Mouse (Mus musculus): ENCODE data around the gene Itprid2. TPM values are rescaled to one million over a fixed set of nuclear protein-coding genes. Genes with fewer than 3 reads are reported as not detected.
"Not testable (repeated sequence)": the region's sequence is repeated elsewhere in the genome, so short reads cannot be mapped to it uniquely, and the experiment has no call there.

Itprid2 gene
- 4.7 and 4.9 TPM in 2 replicates for polyA plus RNA-seq (2015; fragmentation: Nextera tagmentation; extraction: Ambion mirVana)

GRCm38 (mm10) chr2:79634528-79635400, at the start of gene Itprid2:
Gene Itprid2, plus strand, starts transcription at chr2:79635352.
- peak; percentile 98 for DNase-seq (ENCODE audit: low spot score)

DNA sequence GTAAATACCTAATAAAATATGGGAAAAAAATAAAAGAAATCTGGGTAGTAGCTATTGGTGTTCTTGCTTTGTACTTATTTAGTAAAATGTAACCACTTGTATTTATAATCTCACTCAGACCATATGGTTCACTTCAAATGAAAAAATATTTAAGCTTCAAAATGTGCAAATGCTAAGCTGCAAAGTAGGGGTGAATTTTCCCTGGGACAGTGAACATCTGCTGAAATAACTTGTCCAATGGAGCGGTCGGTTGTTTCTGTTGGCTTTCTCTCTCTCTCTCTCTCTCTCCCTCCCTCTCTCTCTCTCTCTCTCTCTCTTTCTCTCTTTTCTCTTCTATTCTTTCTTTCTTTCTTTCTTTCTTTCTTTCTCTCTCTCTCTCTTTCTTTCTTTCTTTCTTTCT, 39.0 kb upstream of the Itprid2 start:
- no peak for DNase-seq (ENCODE audit: low spot score)

GRCm38 (mm10) chr2:79597090-79597489, 38.1 kb upstream of the Itprid2 start:
- DNase-seq (ENCODE audit: low spot score) = no peak

GRCm38 (mm10) chr2:79601109-79601508, 34.0 kb upstream of the Itprid2 start:
- DNase-seq (ENCODE audit: low spot score) = not testable (repeated sequence)

DNA sequence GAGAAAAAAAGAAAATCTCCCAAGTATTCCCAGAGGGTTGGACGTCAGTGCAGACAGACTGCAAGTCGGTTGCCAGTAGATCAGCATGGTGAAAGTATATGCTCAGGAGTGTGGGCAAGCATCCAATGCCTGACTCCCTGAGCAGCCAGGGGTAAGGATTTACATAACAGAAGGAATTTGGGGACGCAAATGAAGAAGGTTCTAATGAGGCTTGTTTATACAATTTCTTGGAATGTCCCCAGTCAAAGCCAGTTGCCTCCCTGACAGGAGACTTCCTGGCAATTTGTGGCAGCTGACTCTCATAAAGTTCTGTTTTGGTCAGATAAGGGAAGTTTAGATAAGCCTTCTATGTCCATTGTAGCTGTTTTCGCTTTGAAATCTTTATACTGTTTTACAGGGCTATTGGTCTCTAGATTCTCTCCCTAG, 33.4 kb upstream of the Itprid2 start:
- no peak for DNase-seq (ENCODE audit: low spot score)

DNA sequence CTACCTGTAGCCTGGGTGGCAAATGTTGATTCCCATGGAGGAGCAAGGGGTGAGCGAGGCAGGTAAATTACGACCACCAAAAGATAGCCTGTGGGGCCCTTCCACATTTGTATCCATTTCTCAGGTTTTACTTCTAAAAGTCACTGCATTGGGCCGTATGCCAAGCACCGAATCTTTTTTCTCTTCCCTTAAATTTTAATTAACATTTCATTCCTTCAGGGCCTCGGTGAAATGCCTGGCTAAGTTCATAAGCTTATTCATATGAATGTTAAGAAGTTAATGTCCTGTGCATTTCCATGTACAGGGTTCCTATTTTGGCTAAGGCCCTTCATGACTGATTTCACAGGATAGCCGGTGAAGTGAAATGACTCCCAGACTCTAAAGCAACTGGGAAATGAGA, 32.8 kb upstream of the Itprid2 start:
- no peak for DNase-seq (ENCODE audit: low spot score)

- DNase-seq (ENCODE audit: low spot score) = no peak
Measured at GRCm38 (mm10) chr2:79603363-79603762, 31.8 kb upstream of the Itprid2 start.

DNA sequence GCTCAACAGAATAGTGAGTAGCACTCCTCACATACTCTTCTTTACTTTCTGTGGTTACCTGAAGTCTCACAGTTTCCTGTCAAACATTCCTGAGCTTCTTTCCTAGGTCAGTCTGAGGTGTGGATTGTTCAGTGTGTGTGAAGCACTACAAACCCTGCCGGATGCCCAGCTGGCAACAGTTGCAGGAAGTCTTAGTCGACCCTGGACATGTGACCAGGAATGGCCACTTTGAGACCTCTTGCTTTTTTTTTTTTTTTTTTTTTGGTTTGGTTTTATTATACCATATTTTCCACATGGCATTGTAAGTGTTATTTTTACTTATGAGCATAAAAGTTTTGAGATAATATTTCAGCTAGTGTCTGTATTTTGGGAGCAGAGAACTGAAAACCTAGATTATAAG, 29.1 kb upstream of the Itprid2 start:
- no peak for DNase-seq (ENCODE audit: low spot score)

GRCm38 (mm10) chr2:79607181-79607580, 28.0 kb upstream of the Itprid2 start:
- DNase-seq (ENCODE audit: low spot score) = no peak

GRCm38 (mm10) chr2:79608301-79609074, 26.7 kb upstream of the Itprid2 start:
- DNase-seq (ENCODE audit: low spot score) = no peak

DNA sequence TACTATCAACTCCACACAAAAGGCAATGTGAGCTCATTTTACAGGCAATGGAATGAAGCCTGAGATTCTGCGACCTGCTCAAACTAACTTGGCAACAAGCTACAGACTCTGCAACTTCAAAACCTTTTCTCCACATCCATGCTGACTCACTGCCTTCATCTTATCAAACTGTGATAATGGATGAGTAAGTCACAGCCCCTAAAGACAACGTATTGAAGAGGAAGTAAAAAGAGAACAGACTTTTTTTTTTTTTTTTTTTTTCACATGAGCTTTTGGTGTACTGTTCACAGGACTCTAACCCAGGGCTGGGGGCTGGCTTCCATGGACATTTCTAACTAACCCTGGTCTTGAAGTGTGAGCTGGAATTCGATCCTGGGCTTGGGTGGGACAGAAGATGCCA, 24.3 kb upstream of the Itprid2 start:
- DNase-seq (ENCODE audit: low spot score) = no peak

DNA sequence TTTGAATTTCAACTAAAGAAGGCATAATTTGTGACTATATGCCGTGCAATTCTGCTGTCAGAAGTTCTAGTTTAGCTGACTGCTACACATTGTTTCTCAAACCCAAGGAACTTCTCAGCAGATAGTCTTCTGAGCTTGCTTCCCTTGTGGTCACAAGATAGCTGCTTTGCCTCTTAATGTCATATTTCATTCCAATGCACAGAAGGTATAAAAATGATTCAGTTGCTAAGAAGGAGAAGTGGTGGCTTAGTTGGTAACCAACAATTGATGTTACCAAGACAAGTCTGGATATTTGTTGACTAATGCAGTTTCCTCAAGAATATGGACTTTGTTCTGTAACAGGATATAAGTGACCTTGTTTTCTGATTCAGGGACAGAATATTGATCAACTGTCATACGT, 17.0 kb upstream of the Itprid2 start:
- no peak for DNase-seq (ENCODE audit: low spot score)

DNA sequence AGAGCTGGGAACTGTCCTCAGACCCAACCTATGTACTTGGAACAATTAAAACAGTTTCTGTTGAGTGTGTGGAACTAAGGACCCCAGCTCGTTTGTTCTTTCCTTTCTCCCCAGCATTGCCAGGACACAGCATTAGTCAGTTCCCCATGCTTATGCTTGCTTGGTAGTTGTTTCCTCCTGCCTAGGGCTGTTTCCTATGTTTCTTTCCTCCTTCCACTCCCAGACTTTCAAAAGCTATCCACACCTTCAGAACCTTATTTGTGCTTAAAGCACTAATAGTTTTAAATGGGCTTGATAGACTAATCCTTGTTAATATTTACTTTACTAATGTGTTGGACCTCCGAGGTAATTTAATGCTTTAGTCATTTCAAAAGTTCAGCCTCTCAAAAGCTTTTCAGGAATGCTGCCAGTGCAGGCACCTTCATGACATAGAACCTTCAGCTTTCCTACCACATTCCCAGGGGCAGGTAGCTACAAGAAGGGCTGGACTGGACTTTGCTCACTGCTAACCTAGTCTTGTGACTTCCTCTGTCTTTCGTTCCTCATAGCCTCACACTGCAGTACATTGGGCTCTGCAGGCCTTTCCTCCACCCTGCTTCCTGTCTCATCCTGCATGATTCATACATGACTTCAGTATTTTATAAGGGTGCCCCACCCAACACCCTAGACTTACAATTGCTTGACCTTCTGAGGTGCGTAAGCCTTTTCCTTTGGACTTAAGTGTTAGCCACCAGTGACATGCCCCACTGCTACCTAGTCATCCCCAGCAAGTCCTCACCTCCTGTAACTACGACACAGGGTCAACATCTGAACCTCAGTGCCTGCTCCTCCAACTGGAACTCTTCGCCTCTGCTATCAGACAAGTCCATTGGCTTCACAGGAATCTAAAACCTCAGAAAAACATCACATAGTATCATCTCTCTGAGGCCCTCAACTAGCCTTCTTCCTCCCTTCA, 16.3 kb upstream of the Itprid2 start:
- no peak for DNase-seq (ENCODE audit: low spot score)

- no peak for DNase-seq (ENCODE audit: low spot score)
Measured at GRCm38 (mm10) chr2:79623256-79623655, 11.9 kb upstream of the Itprid2 start.

DNA sequence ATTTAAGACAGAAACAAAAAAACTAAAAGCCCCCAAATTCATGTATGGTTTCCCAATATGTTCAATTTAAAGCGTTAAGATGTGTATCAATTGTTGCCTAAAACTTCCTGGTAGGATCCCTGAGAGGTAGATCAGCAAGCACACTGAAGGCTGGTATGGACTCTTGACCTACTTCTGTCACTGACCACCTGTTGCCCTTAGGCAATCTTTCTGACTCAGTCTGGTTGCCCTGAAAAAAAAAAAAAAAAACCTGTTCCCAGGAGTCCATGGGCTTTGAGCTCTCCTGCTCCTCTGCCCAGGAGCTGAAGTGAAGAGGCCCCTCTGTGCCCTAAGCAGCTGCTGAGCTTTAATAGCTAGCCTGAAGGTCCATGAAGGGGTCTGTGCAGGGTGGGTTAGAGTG, 7.5 kb upstream of the Itprid2 start:
- DNase-seq (ENCODE audit: low spot score) = no peak

DNA sequence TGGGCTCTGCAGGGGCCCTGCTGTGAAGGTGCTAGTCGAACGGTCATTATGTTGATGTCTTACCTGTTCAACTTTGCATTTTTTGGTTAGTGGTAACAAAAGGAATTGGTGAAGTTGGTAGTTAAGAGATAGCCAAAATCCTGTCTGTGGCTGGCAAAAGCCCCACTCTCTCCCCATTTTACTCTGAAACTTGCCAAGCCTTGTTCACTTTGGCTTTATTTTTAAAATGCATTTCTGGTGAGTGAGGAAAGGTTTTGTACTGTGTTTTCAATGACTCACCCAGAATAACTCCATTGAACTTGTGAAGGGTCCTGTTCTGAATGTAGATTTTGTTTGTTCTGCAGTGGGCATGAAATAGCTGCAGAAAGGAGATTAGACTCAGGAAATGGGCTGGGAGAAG, 4.9 kb upstream of the Itprid2 start:
- no peak for DNase-seq (ENCODE audit: low spot score)

DNA sequence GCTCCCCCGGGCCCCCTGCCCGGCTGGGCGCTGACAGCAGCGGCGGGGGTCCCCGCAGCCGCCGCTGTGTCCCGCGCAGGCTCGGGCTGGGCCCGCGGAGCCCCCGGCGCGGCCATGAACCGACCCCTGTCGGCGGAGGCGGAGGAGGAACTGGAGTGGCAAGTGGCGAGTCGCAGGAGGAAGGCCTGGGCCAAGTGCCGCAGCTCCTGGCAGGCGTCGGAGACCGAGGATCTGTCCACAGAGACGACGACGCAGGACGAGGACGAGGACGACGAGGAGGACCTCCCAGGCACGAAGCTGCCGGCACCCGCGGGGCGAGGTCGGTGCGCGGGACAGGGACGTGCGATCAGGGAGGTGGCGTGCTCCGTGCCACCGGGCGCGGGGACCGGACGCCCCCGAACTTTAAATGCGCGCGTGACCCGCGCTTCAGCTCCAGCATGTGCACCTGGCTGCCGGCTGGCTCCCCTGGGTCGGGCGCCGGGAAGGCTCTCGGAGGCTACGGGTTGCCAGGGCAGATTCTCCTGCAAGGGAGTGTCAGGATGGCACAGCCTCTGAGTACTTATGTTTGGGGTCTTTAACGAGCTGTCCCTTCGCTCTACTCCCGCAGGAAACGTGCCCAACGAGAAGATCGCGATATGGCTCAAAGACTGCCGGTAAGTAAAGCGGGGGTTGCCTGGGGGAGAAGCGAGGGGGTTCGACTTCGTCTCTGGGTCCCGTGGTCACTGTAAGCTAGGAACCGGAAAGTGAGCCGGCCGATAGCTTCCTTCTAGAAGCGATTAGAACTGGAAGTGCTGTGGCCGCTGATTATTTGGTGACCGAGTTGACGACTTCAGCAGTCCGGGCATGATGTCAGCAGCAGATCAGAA, 507 bp downstream of the Itprid2 start:
- DNase-seq (ENCODE audit: low spot score) = no peak

DNA sequence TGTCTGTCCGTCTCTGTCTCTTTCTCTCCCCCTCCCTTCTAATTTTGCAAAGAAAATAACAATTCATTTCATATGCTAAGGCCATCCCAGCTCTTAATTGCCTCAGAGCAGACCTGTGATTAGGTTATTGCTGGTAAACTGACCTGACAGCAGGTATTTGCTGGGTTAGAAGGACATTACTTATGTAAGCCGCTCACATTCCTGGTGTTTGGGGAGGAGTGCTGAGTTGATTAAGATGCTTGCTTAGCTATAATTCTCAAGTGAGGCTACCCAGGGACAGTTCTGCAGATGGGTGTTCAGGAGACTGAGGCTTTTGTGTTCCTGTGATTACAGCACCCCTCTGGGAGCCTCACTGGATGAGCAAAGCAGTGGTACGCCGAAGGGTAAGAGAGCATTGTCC, 3.8 kb downstream of the Itprid2 start:
- DNase-seq (ENCODE audit: low spot score) = no peak

DNA sequence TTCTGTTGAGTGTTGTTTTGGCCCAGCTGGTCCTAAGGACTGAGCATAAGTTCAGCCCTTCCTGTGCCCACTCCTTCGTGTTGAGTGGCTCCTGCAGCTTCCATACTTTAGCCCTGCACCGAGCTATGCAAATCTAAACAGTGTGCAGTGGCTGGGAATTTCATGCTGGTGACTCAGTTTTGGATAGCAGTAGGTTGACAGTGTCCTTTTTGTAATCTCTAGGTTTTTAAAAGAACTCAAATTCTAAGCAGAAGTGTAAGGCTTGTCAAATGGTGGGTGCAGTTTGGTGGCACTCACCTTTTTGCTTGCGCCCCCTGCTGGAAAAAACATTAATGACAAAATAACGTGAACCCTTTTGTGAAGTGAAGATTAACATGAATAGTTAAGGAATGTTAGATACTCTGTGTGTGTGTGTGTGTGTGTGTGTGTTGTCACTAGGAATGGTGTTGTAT, 11.1 kb downstream of the Itprid2 start:
- DNase-seq (ENCODE audit: low spot score) = peak; percentile 75

DNA sequence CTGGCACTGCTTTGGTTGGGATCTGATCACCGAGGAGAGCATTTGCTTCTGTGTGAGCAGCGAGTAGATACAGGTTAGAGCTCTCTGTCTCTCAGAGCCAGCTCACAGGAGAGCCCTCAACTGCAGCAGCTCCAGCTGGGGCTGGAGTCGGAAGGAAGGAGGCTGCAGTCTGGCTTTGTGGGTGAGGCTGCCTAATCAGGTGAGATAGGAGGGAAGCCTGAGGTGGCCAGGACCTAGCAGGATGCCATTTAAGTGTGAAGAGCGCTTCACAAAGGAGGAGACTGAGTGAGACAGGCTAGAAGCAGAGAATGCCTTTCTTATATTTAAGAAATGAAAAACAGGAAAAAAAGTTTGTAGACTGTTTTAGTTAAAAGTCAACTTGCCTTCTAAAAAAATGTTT, 11.9 kb downstream of the Itprid2 start:
- no peak for DNase-seq (ENCODE audit: low spot score)
